Mouse (Mus musculus) layer of hippocampus, adult 9-10 months (tissue): ENCODE measurements around the gene Awat2.
"Not testable (repeated sequence)": the region's sequence is repeated elsewhere in the genome, so short reads cannot be mapped to it uniquely, and the experiment has no call there.

ENCODE experiments used
- DNase-seq: peaks from one replicate; pipeline ENCODE4 v3.0.0; 2022; ENCODE audit warnings: low spot score

Gene Awat2

GRCm38 (mm10) chrX:100442617-100443016, at the start of gene Awat2:
Gene Awat2, minus strand, starts transcription at chrX:100442717.
- not testable (repeated sequence) for DNase-seq

GRCm38 (mm10) chrX:100480317-100480716, 37.8 kb upstream of the Awat2 start:
- peak; percentile 22 for DNase-seq

- no peak for DNase-seq
Measured at GRCm38 (mm10) chrX:100475569-100476223, 33.2 kb upstream of the Awat2 start.

GRCm38 (mm10) chrX:100471491-100471890, 29.0 kb upstream of the Awat2 start:
- DNase-seq = no peak

- DNase-seq = no peak
Measured at GRCm38 (mm10) chrX:100470126-100470525, 27.6 kb upstream of the Awat2 start.

- no peak for DNase-seq
Measured at GRCm38 (mm10) chrX:100468047-100468446, 25.5 kb upstream of the Awat2 start.

- DNase-seq = no peak
Measured at GRCm38 (mm10) chrX:100443532-100443931, 1.0 kb upstream of the Awat2 start.

- DNase-seq = no peak
Measured at GRCm38 (mm10) chrX:100432311-100432710, 10.2 kb downstream of the Awat2 start.

- DNase-seq = no peak
Measured at GRCm38 (mm10) chrX:100428693-100429092, 13.8 kb downstream of the Awat2 start, which contains the start of gene Otud6a. Gene Otud6a, plus strand, starts transcription at chrX:100429013.

- no peak for DNase-seq
Measured at GRCm38 (mm10) chrX:100409245-100409644, 33.3 kb downstream of the Awat2 start.

- no peak for DNase-seq
Measured at GRCm38 (mm10) chrX:100401657-100402056, 40.9 kb downstream of the Awat2 start.

- no peak for DNase-seq
Measured at GRCm38 (mm10) chrX:100400900-100401299, 41.6 kb downstream of the Awat2 start.

- no peak for DNase-seq
Measured at GRCm38 (mm10) chrX:100395026-100395425, 47.5 kb downstream of the Awat2 start.

GRCm38 (mm10) chrX:100394223-100394861, 48.2 kb downstream of the Awat2 start:
- DNase-seq = no peak

GRCm38 (mm10) chrX:100392304-100392703, 50.2 kb downstream of the Awat2 start:
- no peak for DNase-seq

- no peak for DNase-seq
Measured at GRCm38 (mm10) chrX:100389887-100390286, 52.6 kb downstream of the Awat2 start.

- no peak for DNase-seq
Measured at GRCm38 (mm10) chrX:100356974-100357373, 85.5 kb downstream of the Awat2 start.
